Mouse (Mus musculus) left cerebral cortex, postnatal 4 days (tissue): Measurements from ENCODE around the gene Txn1. TPM values are rescaled to one million over a fixed set of nuclear protein-coding genes. Genes with fewer than 3 reads are reported as not detected.

Source experiments
- DNase-seq: peaks from one replicate; pipeline ENCODE4 v3.0.0-alpha.2; 2022
- intact Hi-C: fragments of 180-260 bp; cut with DNase I; formaldehyde crosslinking; loops from one replicate; pipeline ENCODE4 v1.15.1; 2025
- total RNA-seq, 2 experiments: library from RNA; stranded (reverse); gene quantifications; 2 replicates each; pipeline ENCODE4 v1.2.3; 2021

Txn1 gene
- total RNA-seq, result 100 to 1,000 TPM; 187 to 191 TPM

DNA sequence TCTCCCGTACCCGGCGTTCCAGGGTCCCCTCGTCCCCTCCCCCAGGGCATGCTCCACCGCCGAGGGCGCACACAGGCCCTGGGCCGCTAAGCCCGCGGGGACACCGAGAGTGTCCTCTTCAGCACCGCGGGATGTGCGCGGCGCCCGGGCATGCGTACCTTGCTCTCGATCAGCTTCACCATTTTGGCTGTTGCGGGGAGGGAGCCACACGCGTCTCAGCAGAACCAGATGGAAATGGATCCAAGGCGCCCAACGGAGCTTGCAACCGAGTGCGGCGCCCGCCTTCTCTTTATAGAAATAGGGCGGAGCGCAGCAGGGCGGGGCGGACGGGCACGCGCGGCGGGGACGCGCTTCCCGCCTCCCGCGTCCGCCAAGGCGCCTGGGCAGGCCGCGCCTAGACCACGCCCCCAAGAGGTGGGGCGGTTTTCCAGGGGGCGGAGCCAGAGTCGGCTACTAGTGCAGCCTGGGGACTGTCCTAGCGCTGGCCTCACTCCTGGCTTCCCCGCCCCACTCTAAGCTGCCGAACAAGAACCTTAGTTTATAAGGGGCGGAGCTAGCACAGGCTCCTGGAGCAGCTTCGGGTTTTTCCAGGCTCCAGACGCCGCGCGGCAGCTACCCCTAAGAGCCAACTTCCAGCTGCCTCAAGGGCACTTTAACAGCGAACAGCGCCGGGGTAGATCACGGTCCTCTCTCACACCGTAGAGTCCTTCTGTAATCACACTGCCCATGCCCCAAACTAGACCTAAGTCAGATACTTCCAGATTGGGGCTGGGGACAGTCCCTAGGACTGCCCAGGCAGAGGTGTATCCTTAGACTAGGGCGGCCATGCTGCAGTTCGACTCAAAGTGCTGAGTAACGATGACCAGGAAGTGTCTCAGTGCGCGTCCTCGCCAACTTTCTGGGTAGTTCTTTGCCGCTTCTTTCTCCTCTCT, at the start of gene Txn1:
Gene Txn1 (minus strand): TSS at position 383 of the 932 bp plus-strand sequence.
- intact Hi-C loops, result no loop called here
- peak; percentile 97 for DNase-seq

DNA sequence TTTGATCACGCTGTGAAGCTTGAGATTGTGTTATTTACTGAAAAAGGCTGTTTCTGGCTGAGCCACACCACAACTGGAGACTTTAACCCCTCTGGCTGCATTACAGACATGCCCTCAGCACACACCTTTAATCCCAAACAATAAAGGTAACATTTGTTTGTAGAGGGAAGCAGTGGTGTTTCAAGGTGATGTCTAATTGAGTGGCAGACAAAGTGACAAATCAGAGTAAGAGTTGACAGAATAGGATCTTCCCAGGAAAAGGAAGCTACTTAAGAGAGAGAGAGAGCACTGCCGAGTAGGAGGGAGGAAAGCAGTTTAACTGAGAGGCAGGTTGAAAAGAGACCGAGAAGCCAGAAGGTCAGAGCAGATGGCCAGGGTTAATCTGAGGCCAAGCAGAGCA, 47.3 kb upstream of the Txn1 start:
- no peak for DNase-seq
- intact Hi-C loops, result no loop called here

DNA sequence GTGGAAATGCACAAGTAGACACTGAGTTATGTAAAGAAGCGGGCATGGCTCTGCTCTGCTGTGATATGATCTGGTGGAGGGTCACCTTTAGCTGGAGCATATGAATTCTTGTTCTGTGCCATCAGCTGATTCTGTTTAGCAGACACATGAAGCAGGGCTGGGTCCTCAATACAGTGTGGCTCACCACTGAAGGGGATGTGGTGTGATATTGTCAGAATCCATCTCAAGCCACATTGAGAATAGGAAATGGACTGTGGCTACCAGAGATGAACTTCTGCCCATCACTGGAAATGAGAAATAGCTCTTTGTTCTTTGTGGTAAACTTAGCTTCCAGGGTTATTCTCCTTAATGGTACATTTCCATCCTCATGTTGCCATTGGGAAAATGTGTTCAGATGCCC, 35.2 kb upstream of the Txn1 start:
- intact Hi-C loops, result no loop called here
- no peak for DNase-seq

DNA sequence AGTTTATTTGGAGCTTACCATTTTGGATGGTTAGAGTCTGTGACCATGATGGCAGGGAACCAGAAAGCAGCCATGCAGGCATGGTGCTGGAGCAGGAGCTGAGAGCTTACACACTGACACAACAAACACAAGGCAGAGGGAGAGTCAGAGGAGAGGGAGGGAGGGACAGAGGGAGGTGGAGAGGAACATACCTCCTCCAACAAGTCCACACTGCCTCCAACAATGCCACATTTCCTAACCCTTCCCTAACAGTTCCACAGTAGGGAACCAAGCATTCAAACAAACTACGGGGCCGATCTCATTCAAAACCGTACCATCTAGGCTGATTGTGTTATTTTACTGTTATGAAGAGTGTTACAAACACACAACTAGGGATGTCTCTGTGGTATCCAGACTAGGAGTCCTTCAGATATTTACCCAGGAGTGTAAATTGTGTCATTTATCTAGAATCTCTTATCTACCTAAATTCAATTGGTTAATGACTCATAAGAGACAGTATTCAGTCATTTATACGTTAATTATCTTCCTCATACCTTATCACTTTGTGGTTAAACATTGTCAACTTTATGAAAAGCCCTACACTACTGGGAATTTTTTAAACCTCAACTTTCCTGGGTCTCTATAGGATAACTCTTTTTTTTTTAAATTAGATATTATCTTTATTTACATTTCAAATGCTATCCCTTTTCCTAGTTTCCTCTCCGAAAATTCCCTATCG, 18.3 kb upstream of the Txn1 start:
- no peak for DNase-seq
- intact Hi-C loops, result no loop called here

DNA sequence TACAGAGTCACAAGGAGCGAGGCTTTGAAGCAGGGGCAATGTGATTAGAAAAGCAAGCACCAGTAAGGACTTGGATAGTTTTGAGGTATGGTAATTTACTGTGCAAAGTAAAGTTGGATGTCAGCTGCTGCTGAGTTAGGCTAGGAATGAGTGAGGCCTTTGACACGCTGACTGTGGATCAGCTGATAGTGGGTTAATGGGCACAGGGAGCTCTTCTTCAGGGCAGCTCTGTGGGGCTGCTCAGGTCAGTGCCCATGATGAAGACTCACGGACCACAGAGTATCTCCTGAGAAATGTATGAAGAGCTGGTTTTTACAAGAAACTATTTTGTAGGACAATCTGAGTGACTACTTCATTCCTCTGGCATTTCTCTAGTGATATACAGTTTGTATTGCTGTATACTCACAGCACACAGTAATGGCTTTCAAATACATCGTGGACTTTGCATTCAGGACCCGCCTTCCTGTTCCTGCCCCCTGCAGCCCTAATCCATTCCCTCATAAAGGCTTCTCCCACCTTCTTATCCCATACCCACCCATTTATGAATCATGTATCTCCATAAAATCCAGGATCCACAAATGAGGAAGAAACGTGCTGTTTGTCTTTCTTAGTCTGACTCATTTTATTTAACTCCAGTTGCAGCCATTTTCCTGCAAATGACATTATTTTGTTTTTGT, 17.5 kb upstream of the Txn1 start:
- no peak for DNase-seq
- intact Hi-C loops, result no loop called here

DNA sequence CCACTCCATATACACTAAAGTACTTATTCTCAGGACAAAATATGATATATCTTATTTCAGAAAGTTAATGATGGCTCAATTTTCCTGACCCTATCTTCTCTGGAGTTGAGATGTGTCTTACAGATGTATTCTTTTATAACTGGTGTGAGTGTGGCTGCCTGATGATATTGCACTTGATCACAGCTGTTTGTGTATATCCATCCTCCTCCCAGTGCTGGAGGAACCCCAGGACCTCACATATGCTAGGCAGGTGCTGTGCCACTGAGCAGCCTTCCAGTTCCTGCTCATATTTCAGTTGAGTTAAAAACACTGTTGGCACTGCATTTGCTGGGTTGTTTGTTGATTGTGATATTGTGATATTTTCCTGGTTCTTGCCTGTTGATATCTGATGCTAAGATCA, 14.1 kb upstream of the Txn1 start:
- no peak for DNase-seq
- intact Hi-C loops, result no loop called here

DNA sequence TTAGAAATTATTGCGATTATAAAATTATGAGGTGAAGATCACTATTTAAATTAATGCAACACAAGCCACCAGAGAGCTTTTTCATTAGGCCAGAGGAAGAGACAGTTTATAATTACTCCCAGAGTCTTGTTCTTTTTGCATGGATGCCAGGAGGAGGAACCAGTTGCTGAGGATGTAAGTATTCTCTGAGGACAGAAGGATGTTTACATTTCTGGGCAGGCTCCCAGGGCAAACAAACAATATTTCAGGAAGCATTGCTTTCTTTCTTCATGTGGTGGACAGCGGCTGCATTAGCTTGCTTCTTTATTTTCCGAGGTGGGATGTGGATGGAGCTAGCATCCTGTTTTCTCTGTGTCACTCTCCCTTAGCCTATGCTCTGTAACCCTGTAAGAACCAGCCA, 11.0 kb upstream of the Txn1 start:
- no peak for DNase-seq
- intact Hi-C loops, result no loop called here

DNA sequence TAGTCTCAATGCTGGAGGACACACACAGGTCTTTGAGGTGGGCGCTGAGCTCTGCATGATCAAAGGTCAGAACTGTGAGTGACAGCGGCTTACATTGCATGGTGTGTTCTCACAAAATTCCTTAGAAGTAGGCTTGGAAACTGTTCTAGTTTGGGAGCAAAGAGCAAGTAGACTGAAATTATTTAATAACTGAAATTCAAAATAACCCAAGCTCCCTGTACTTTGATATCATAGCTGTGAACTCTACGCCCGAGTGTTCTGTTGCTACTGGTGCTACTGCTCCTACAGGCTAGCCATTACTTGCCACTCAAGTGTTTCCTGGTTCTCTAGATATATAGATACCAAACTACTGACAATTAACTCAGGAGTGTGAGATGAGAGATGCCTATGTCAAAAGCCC, 9.3 kb upstream of the Txn1 start:
- DNase-seq, result no peak
- intact Hi-C loops, result no loop called here

DNA sequence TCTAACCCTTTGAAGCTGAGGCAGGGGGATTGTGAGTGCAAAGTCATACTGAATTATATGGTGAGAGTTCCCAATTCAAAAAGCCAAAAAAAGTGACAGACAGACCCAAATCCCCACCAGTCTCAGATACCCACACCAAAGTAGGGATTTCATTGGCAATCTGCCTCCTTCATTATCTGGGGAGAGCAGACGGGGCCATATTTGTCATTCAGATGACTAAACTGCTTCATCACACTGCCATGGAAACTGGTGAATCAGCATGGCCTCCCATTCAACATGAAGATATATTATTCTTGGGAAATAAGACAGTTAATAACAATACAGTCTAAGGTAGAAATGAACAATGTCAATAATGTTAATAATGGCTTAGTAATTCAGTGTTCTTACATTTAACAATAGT, 7.9 kb upstream of the Txn1 start:
- DNase-seq, result no peak

DNA sequence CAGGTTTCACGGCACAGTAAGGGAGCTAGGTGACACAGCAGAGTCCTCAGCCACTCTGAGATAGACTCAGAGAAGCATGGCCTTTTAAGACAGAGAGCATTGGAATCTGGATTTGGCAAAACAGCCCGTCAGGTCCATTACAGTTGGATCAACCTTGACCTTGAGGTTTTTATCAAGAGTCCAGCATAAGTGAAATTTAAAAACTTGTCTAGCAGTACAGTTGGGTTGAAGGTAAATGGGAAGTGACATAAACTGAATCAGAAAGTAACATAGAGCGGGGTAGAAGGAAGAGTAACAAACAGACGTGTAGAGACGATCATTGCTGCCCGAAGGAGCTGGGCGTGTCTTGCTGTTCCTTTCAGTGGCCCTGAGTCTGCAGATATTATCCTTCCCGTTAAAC, 2.8 kb upstream of the Txn1 start:
- no peak for DNase-seq
- intact Hi-C loops, result no loop called here

More for the DNA sequence above, 7.9 kb upstream of the Txn1 start:
- intact Hi-C loops, result no loop called here

DNA sequence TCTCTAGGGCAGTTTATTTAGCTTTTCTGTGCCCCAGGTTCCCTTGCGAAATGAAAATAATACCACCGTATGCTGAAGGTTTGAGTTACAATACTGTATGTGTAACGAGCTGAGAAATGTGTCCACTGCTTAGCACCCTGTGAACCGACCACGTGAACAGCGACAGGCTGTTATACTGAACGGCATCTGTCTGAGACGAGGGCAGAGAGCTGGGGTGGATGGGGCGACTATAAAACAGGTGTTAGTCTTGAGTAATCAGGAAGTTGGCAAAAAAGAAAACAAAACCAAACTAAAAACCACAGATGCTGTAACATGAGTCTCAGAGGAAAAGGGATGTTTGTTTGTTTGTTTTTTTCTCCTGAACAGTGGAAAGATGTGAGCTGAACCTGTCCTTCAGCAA, 1.9 kb upstream of the Txn1 start:
- intact Hi-C loops, result no loop called here
- DNase-seq, result no peak

DNA sequence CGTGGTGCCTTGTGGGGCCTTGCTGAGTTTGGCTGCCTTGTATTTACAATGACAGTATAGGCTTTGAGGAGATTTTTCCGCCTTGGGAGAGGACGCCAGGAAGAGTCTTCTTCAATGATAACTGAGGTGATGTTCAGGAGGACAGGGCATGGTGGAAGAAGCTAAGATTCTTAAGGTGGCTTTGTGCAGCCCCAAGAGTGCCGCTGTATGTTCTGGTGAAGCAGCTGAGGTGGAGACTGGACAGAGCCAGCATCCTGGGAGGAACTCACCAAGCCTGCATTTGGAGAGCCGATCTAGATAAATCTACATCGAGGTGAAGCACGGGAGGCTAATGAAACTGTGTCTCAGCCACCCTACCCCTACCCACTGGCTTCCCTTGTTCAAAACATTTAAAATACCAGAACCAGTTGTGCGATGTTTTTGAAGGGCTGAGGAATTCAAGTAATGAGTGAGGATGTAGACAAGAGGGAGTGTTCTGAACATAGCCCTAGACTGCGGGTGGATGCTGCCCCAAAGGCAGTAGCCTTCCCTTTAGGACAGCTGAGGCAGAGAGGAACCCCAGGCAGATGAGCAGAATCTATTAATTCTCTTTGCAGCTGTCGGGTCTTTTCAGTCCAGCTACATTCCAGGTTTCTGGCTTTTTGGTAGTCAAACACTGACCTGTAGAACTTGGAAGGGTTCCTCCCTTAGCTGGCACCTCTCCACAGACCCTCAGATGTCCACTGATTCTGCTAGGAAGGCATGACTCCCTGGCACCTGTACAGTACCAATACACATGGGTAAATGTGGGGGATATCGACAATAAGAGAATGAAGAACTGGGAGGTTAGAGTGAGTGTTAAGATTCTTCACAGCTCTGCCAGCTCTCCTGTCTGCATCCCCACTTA, 1.2 kb upstream of the Txn1 start:
- DNase-seq, result peak; percentile 23
- intact Hi-C loops, result no loop called here

DNA sequence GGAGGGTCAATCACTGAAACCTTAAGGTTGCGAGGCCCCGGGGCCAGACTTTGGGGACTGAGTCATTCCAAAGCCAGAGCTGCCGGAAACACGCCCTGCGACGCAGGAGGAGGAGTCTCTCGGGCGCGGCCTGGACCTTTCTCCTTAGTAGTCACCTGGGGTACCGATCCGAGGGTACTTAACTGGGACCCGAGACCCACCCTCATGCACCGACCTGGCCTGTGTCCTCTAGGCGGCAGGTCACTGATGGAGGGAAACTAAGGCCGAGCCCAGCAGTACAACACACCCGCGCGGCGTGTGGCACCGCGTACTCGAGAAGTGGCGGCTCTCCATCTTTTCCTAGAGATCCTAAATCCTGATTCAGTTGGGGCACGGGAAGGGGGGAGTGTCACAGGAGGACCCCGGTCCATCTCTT, 660 bp downstream of the Txn1 start:
- intact Hi-C loops, result no loop called here
- peak; percentile 46 for DNase-seq

DNA sequence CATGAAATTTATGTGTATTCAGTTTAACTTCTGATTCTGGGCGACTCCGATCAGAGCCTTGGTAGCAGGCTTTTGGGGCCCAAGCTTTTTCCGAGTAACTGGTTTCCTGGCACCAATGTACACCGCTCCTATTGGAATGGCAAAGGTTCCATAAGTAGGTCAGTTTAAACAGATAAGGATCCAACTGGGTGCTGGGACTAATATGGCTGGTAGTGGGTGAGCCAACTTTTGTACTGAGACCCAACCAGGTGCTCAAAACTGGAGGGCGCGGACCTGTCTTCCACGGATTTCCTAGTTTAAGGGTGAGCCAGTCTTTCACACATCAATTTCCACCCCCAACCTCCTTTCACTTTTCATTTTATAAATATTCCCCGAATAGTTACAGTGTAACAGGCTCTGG, 1.2 kb downstream of the Txn1 start:
- intact Hi-C loops, result no loop called here
- no peak for DNase-seq

DNA sequence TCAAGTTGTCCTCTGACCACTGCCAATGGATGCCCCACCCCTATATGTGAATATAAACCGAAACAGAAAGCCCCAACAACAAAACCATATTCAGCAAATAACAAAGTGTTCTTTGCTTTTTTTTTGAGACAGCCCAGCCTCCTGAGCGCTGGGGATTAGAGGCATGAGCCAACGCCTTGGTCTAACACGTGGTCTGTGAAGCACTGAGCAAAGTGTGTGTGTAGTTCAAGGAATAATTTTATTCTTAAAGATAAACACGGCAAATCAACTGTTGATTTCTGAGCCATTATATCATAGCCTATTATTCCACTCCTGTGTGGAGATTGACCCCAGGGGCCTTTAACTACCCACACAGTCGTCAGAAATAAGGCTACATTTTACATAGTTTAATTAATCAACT, 1.6 kb downstream of the Txn1 start:
- no peak for DNase-seq
- intact Hi-C loops, result no loop called here

DNA sequence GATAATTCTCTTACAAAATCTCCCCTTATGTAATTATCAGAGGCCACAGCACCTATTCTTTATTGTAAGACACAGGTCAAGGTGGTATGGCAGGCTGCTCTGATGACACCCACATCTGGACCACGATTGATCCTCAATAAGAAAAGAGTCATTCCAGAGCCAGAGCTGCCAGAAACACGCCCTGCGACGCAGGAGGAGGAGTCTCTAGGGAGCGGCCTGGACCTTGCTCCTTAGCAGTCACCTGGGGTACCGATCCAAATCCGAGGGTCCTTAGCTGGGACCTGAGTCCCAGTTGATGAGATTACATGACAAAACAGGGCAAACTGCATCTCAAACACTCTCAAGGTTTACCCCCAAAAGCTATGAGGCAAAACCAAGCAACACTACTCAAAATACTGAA, 2.4 kb downstream of the Txn1 start:
- intact Hi-C loops, result no loop called here
- no peak for DNase-seq

DNA sequence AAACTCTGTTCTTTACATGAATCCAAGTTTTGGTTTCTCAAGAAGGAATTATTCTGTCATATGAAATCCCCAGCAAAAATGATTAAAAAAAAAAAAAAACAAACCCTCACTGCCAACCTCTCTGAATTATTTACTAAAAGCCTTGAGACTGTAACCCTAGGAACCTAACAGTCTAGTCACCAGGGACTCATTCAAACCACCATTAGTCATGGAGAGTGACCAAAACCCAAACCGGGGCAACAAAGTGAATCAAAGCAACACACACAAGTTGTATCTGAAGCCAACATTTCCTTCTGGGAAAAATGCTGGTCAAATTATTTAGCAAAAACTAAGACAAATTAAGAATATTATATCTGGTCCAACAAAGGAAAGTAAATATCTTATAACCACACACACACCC, 3.3 kb downstream of the Txn1 start:
- no peak for DNase-seq
- intact Hi-C loops, result no loop called here

DNA sequence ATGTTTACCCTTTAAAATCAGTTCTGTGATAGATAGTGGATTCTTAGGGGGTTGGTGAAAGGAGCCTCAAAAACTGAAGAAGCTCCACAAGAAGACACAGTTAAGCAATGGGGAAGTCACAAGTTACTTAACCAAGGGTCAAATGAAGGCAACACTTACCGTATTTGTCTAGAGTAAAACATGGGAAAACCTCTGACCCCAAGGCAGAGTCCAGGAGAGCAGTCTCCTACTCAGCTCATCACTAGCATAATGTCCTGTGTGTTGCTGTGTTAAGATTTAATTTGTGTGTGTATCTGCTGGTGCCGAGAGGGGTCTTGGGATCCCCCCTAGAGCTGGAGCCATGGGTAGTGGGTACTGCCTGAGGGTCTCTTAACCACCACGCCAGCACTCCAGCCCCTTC, 3.8 kb downstream of the Txn1 start:
- DNase-seq, result no peak
- intact Hi-C loops, result no loop called here

DNA sequence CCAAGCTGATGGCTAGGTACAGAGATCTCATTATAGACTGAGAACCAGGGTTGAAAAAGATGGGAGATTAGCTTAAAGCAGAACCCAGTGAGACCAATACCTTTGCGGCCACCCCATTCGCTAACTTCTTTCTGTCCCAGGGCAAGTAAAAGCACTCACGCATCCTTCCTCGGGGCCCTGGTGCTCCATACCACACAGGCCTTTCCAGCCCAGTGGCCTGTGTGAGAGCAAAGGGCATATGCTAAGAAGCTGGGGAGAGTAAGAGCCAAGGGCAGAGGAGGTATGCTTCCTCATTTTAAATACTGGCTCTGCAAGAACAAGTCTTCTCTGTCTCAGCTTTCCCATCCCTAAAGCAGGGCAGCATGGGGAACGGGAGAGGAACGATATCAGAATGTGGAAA, 6.3 kb downstream of the Txn1 start:
- intact Hi-C loops, result no loop called here
- DNase-seq, result no peak

DNA sequence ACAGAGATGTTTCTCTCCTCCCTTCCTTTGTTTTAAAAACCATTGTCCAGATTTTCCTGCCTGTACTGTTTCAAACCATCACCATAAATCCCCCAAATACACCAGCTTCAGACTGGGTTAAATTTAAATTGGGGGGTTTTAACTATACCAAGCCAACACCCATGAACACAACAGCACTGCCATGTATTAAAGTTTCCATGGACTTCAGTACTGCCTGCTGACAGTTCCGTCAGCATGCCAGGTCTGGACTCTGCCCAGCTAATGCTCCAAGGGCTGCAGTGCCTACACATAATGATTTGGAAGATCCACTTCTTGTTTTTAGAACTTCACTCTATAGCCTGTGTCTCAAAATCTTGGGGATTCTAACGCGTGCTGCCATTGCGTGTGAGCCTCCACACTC, 8.7 kb downstream of the Txn1 start:
- intact Hi-C loops, result no loop called here
- DNase-seq, result no peak

DNA sequence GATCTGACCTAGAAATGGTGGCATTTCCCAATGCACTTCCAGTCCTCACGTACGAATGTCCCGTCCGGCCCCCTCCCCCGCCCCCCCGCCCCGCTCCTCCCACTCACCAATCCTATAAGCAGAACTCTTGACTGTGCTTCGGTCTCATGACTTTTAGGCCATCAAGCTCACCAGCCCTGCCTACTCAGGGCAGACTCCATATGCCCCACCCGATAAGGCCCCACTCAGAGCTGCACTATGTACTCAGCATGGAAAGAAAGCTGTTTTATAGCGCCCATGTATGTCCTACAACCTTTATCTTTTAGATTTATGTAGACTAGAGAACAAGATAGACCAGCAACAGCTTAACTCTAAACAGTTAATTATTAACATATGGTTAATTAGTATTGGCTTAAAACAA, 9.2 kb downstream of the Txn1 start:
- no peak for DNase-seq
- intact Hi-C loops, result no loop called here
